Mouse (Mus musculus) erythroblast, adult 5-6 weeks (primary cell): Measurements from ENCODE around the gene Clcn1. TPM values are rescaled to one million over a fixed set of nuclear protein-coding genes. Genes with fewer than 3 reads are reported as not detected.

ENCODE experiments used
- ATAC-seq: replicated peaks from 2 replicates; pipeline ENCODE4 v1.8.0; 2016; ENCODE audit warnings: moderate number of reproducible peaks, mild to moderate bottlenecking, moderate TSS enrichment, inconsistent platforms; ENCODE audit not compliant: poor library complexity, low FRiP score, severe bottlenecking
- total RNA-seq, 2 experiments: library from RNA; stranded (forward) in 1 of 2; stranded (reverse) in 1 of 2; fragments of 150-400 nt in 1 of 2; fragments of 200-764, 138-1000 nt in 1 of 2; gene quantifications; 2 replicates each; pipeline versions ENCODE4 v1.2.3 to v1.2.4; 2015 to 2017; ENCODE audit warnings: low replicate concordance in 2 of 2

Clcn1 gene
- total RNA-seq, 2 experiments from 2014 or later, result 2.0 TPM; not detected in 1

- ATAC-seq, result no peak
Measured at GRCm38 (mm10) chr6:42349006-42349425, 62.5 kb downstream of the Clcn1 start.

DNA sequence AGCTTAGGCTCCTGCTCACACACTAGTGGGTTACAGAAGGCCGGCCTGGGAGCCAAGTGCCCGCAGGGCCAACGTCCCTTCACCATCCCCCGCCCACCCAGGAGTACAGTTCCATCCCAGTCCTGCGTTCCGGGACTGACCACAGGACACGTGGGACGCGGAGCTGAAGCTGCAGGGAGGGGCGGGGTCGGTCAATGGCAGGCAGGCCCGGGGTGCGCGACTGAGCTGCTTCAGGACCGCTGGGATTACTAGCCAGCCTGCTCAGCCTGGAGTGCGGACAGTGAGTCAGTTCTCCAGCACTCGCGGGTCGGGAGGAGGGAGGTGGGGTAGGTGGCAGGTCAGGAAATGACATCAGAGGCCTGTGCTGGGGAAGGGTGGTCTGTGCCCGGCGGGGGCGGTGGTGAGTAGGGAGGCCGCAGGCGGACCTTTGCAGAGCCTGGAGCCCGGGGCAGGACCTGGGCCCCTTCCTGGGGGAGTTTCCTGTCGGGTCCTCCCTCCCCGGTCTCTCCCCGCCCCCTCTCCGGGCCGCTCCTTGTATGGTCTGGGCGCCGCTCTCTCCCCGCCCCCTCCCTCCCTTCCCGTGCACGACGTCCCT lies 63.0 kb downstream of the Clcn1 start, which contains the start of gene Zyx:
TSS of gene Zyx (plus strand) at position 205 of the 595 bp plus-strand sequence.
- no peak for ATAC-seq

- ATAC-seq, result no peak
Measured at GRCm38 (mm10) chr6:42350021-42350967, 63.8 kb downstream of the Clcn1 start.

DNA sequence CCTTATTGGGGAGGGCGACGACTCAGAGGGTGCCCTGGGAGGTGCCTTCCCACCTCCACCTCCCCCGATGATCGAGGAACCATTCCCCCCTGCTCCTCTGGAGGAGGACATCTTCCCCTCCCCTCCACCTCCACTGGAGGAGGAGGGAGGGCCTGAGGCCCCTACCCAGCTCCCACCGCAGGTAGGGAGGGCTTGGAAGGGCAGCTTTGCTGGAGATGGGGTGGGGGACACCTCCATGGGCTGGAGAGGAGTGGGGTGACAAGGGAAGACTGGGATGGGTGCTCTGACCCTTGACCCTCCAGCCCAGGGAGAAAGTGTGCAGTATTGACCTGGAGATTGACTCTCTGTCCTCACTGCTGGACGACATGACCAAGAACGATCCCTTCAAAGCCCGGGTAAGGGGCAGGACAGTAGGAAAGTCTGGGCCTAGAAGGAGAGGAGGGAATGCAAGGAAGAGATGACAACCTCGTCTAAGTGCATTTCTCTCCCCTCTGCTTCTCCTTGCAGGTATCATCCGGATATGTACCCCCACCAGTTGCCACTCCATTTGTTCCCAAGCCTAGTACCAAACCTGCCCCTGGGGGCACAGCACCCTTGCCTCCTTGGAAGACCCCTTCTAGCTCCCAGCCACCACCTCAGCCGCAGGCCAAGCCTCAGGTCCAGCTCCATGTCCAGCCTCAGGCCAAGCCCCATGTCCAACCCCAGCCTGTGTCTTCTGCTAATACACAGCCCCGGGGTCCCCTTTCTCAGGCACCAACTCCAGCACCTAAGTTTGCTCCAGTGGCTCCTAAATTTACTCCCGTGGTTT lies 64.7 kb downstream of the Clcn1 start:
- ATAC-seq, result no peak

DNA sequence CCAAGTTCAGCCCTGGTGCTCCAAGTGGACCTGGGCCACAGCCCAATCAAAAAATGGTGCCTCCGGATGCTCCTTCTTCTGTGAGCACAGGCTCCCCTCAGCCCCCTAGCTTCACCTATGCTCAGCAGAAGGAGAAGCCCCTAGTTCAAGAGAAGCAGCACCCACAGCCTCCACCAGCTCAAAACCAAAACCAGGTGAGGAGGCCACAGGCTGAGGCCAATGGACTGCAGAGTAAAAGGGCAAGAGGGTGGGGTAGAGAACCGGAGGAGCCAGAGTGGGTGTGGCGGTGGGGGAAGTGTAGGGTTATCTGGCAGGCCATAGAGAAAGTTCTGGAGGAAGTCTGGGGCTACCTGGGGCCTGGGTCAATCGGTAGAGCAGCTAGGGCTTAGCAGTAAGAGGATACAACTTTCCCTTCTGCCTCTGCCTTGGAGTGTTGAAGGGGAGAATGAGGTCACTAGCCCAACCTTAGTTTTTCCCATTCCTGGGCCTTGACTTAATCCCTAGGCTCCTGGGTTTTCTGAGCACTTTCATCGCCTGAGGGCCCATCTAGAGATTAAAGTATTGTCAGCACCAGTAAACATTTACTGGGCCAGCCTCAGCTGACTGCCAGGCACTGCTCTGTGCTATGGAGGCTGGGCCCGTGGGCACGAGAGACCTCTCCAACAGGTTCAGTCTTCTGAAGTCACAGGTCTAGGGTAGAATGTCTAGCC lies 65.4 kb downstream of the Clcn1 start:
- ATAC-seq, result no peak

GRCm38 (mm10) chr6:42352486-42352846 lies 66.0 kb downstream of the Clcn1 start:
- no peak for ATAC-seq

DNA sequence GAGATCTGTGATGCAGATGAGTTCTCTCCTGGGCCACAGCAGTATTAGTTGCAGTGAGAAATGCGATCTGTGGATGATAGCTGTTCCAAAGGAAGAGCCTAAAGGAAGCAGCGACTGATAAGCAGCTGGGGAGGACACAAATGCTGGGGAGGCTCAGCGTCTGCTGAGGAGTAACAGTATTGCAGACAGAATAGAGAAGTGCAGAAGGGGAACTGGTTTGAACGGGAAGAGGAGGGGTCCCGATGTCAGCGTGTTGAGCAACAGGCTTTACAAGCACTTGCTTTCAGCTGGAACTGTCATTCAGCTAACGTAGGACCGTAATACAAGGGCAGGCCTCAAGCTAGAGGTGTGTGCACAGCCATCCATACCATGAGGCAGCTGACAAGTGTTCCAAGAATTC lies 66.7 kb downstream of the Clcn1 start:
- no peak for ATAC-seq

DNA sequence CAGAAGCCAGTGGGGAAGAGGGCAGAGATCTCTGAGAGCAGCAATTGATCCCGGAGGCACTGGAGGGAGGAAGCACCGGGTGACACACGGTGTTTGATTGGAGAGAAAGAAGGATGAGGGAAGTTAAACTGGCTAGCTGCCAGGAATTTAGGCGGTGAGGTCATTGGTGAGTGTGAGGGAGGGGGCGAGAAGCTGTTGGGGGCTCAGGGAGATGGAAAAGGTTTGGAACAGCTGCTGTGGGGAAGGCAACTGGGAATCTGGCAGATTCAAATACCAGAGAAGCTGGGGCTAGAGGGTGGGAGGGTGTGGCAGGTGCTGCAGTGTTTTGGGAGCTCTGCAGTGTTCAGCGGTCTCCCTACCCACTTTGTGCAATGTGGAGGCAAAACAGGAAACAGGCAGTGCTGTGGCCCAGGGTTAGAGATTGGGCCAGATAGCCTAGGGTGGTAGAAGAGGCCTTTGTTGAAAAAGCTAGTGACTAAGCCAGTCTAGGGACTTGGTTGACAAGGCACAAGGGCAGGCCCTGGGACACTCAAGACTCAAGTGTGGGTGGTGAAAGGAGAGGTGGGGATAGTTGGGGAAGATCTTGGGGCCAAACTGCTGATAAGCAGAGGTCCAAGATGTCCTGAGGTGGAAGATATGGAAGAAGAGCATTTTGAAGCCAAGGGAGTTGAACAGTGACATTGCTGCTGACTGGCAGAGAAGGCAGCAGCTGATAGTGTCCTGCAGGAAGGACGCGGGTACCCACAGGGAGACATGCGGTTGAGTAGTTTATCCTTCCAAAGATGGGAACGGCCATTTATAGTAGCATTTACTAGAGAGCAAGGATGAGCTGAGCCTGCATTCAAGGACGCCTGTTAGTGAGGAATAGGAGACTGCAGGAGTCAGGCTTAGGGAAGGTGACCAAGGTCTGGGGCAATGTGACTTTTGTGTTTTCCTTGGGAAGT lies 67.9 kb downstream of the Clcn1 start:
- no peak for ATAC-seq

GRCm38 (mm10) chr6:42355366-42355765 lies 68.9 kb downstream of the Clcn1 start:
- no peak for ATAC-seq

- no peak for ATAC-seq
Measured at GRCm38 (mm10) chr6:42355794-42356600, 69.5 kb downstream of the Clcn1 start.

GRCm38 (mm10) chr6:42356913-42357312 lies 70.4 kb downstream of the Clcn1 start:
- no peak for ATAC-seq

- no peak for ATAC-seq
Measured at GRCm38 (mm10) chr6:42357901-42358300, 71.4 kb downstream of the Clcn1 start.

GRCm38 (mm10) chr6:42358901-42359300 lies 72.4 kb downstream of the Clcn1 start:
- ATAC-seq, result no peak

- ATAC-seq, result no peak
Measured at GRCm38 (mm10) chr6:42359364-42360147, 73.1 kb downstream of the Clcn1 start.

GRCm38 (mm10) chr6:42360231-42360840 lies 73.9 kb downstream of the Clcn1 start:
- no peak for ATAC-seq

DNA sequence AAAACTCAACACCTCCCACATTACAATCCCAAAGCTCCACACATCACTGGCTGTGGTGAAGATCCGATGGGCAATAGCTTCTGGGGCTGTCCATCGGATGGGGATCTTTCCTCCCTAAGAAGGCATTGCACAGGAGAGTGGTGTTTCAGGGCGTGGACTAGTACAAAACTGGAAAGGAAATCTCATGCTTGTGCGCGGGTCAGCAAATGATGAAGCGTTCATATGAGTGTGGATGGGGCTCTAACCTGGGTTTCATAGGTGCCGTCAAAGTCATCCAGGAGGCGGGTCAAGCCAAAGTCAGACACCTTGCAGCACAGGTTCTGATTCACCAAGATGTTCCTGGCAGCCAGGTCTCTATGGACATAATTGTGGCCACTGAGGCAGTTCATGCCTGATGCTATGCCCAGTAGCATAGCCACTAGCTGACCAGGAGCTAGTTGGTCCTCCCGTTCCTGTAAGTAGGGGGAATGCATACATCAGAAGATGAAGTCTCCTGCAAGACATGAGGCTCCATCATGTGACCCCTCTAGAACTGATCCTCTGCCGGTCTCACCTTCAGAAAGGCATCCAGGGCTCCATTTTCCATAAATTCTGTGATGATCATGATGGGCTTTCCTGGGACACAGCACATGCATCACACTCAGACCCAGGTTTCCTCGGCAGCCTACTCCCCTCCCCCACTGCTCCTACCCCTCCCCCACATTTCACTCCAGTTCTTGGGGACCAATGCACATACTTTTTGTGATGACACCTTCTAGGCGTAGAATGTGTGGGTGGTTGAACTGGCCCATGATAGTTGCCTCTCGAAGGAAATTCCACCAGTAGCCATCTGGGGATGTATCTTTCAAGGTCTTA lies 74.8 kb downstream of the Clcn1 start:
- no peak for ATAC-seq
